Mouse (Mus musculus) gastrocnemius, postnatal 36 days (tissue): ENCODE data around the gene Rbm14. TPM values are rescaled to one million over a fixed set of nuclear protein-coding genes. Genes with fewer than 3 reads are reported as not detected.
"Not testable (repeated sequence)": the region's sequence is repeated elsewhere in the genome, so short reads cannot be mapped to it uniquely, and the experiment has no call there.

Source experiments
- DNase-seq, 2 experiments: peaks; one replicate each; pipeline ENCODE4 v3.0.0; 2022
- intact Hi-C: fragments of 180-260 bp; cut with DNase I; formaldehyde crosslinking; loops from one replicate; pipeline ENCODE4 v1.15.1; 2025
- total RNA-seq, 2 experiments: library from RNA; stranded (reverse); gene quantifications; 2 replicates each; pipeline ENCODE4 v1.2.3; 2021

The Rbm14 gene
- total RNA-seq, 2 experiments from 2014 or later: 6.6 to 10.5 TPM

DNA sequence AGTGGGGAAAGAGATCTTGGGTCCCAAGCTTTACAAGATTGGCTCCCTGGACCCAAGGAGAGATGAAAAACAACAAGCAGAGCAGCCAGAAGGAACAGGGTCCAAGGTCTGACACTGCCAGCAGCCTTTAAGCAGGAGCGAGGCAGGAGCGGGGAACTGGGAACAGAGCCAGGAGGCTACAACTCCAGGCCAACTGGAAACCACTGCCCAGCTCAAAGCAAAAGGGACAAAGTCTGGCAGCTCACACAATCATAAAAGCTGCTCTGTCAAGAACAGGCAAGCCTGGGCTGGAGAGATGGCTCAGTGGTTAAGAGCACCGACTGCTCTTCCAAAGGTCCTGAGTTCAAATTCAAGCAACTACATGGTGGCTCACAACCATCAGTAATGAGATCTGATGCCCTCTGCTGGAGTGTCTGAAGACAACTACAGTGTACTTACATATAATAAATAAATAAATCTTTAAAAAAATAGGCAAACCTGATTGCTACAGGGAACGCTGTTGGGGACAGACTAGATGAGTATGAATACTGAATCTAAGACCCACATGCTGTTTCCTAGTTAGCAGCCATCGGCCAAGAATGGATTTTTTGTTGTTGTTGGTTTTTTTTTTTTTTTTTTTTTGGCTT is 9.4 kb upstream of the Rbm14 start:
- peak; percentile 77 to 81 for DNase-seq

DNA sequence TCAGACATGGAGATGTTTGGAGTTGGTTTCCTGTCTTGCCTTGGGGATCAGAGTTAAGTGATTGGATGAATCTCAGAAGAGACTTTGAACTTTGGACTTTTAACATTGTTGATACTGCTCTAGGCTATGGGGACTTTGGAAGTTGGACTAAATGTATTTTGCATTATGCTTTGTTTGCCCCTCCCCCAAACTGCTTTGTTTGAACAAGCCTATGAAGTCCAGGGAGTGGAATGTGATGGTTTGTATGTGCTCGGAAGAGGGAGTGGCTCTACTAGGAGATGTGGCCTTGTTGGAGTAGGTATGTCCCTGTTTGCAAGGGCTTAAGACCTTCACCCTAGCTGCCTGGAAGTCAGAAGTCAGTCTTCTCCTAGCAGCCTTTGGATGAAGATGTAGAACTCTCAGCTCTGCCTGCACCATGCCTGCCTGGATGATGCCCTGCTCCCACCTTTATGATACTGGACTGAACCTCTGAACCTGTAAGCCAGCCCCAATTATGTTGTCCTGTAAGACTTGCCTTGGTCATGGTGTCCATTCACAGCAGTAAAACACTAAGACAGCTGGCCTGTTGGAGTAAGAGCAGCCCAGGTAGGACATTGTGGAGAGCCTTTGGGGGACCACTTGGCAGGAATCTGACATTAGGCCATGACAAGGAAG is 5.9 kb upstream of the Rbm14 start:
- DNase-seq: no peak
- intact Hi-C loops: no loop called here

More for the DNA sequence above, 9.4 kb upstream of the Rbm14 start:
- intact Hi-C loops: no loop called here

DNA sequence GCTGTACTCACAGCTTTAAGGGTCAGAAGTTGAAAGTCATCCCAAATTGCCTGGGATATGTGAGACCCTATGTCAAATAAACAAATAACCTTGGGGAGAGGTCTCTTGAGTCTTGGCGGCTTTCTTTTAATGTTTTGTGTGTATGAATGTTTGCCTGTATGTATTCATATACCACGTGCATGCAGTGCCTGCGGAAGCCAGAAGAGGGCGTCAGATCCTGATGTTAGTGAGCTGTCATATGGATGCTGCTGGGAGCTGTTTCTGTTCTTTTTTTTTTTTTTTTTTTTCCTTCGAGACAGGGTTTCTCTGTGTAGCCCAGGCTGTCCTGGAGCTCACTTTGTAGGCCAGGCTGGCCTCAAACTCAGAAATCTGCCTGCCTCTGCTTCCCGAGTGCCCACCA is 1.6 kb upstream of the Rbm14 start:
- intact Hi-C loops: loop anchor here (5.0 kb wide), 1 partner anchor 56 kb away; the partner anchor contains the start of gene Rbm4b
- DNase-seq: no peak

- intact Hi-C loops: loop anchor here (5.0 kb wide), 1 partner anchor 55 kb away; the partner anchor contains the start of gene Rbm4b
- DNase-seq: not testable (repeated sequence)
Measured at GRCm38 (mm10) chr19:4812334-4812949, 1.0 kb upstream of the Rbm14 start.

GRCm38 (mm10) chr19:4811909-4812242 is 442 bp upstream of the Rbm14 start:
- no peak for DNase-seq
- intact Hi-C loops: loop anchor here (5.0 kb wide), 1 partner anchor 55 kb away; the partner anchor contains the start of gene Rbm4b

GRCm38 (mm10) chr19:4810746-4811062 is 730 bp downstream of the Rbm14 start:
- intact Hi-C loops: loop anchor here (5.0 kb wide), 1 partner anchor 53 kb away; the partner anchor contains the start of gene Rbm4b
- no peak for DNase-seq

GRCm38 (mm10) chr19:4810309-4810708 is 1.1 kb downstream of the Rbm14 start:
- intact Hi-C loops: loop anchor here (5.0 kb wide), 1 partner anchor 53 kb away; the partner anchor contains the start of gene Rbm4b
- no peak for DNase-seq

- intact Hi-C loops: no loop called here
- DNase-seq: no peak
Measured at GRCm38 (mm10) chr19:4803283-4803682, 8.2 kb downstream of the Rbm14 start.

GRCm38 (mm10) chr19:4802691-4803091 is 8.7 kb downstream of the Rbm14 start:
- intact Hi-C loops: no loop called here
- no peak for DNase-seq

GRCm38 (mm10) chr19:4799083-4799482 is 12.4 kb downstream of the Rbm14 start:
- no peak for DNase-seq
- intact Hi-C loops: no loop called here

DNA sequence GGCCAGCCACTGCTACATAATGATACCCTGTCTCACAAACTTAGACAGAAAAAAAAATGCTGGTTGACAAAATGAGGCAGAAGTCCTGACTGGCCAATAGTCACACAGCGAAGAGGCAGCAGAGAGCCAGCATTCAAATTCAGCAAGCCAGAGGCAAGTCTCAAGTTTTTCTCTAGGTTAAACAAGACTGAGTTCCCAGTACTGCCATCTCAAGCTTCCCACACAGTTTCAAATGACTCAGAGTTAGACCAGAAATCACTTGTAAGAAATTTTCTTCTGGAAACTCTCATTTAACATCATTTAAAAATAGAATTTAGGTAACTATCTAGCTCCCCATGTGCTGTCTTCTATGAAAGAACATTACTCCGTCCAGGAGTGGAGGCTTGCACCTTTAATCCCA is 13.6 kb downstream of the Rbm14 start:
- DNase-seq: no peak
- intact Hi-C loops: no loop called here

DNA sequence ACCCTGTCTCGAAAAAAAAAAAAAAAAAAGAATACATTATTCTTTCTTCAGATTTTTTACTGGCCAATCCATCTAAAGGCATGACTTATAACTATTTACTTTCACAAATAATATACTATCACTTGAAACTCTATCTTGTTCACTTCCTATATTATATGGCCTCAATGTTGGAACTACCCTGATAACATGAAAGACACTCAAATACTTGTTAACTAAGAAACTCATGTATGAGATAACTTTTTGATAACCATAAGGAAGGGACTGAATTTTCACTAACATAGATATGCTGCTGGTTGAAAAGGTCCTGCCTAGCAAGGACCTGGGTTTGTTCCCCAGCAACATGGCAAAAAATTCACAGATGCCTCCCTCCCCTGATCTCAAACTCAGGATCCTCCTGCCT is 15.5 kb downstream of the Rbm14 start:
- intact Hi-C loops: no loop called here

DNA sequence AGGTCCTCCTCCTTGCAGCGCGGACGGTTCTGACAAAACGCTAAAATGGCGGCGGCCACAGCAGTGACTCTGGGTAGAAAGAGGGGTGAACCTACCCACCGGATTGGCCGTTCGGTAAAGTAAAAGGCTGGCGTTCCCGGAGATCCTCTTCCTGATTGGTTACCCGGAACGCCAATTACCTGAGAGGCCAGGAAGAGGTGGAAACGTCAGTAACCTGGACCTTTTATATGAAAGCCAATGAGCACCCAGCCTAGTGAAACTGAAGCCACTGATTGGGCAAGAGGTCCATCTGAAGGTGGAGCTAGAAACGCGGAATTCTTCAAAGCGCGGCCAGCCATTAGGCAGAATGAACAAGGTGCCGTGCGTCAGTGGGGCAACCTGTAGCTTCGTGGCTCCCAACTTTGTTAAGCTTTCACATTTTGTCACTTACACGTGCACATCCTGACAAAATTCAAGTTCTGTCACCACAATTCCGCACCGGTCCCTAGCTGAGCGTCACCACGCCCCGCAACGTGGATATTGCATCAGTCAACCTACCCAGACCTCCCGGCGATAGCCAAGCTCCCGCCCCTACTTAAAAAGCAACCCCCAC is 17.5 kb downstream of the Rbm14 start, which contains the start of gene Rbm4:
Gene Rbm4 (minus strand): TSS at position 71 of the 592 bp plus-strand sequence.
- peak; percentile 86 to 96 for DNase-seq
- intact Hi-C loops: no loop called here

More for the DNA sequence above, 15.5 kb downstream of the Rbm14 start:
- no peak for DNase-seq

DNA sequence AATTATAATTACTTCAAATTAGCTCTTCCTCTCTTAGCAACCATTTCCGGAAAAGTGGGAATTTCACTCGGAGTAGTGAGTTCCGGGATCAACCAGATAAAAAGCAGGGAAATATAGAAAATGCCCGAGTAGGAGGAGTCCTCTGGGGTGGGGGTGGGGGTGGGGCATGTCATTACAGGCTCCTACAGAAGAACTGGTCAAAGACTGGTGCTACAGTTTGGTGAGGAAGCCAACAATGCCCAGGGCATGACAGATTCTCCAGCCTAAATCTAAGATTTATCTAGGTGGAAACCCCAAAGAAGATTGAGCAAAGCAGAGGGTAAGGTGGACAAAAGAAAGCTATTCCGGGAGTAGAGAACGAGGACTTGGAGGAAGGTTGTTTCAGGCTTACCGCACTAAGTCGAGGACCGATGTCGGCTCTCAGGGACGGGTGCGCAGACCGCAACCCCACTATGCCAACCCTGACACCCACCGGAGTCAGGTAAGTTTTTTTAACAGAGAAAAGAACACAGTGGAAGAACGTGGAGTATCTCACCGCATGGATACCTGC is 18.1 kb downstream of the Rbm14 start:
- no peak for DNase-seq
- intact Hi-C loops: no loop called here

- intact Hi-C loops: no loop called here
- DNase-seq: no peak
Measured at GRCm38 (mm10) chr19:4786313-4786712, 25.1 kb downstream of the Rbm14 start.

GRCm38 (mm10) chr19:4785206-4785605 is 26.2 kb downstream of the Rbm14 start:
- DNase-seq: no peak
- intact Hi-C loops: no loop called here

DNA sequence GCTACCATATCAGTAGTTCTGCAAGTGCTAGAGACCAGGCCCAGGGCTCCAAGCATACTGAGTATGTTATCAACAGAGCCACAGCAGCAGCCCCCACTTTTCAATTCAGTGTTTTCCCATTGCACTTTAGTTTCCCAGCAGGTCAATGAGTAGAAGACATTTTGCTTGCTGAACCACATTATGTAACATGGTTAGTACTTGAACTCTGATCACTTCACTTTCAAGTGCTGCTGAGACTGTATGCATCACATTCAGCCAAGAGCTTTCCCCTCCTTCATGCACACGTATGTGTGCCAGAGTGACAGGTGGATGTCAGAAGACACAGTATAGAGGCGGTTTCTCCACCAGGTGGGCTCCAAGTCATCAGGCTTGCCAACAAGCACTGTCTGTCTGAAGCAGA is 28.5 kb downstream of the Rbm14 start:
- no peak for DNase-seq
- intact Hi-C loops: no loop called here

- intact Hi-C loops: no loop called here
Measured at GRCm38 (mm10) chr19:4772785-4773184, 38.6 kb downstream of the Rbm14 start.

GRCm38 (mm10) chr19:4767507-4768148 is 43.8 kb downstream of the Rbm14 start:
- intact Hi-C loops: no loop called here
- no peak for DNase-seq

More at GRCm38 (mm10) chr19:4772785-4773184, 38.6 kb downstream of the Rbm14 start:
- no peak for DNase-seq

- intact Hi-C loops: no loop called here
- no peak for DNase-seq
Measured at GRCm38 (mm10) chr19:4762876-4763275, 48.6 kb downstream of the Rbm14 start.
